Mouse (Mus musculus) fat pad, adult 2 months (tissue): ENCODE results near the gene Tnrc6b.
"Not testable (repeated sequence)": the region's sequence is repeated elsewhere in the genome, so short reads cannot be mapped to it uniquely, and the experiment has no call there.

Experiments
- DNase-seq: peaks from one replicate; pipeline ENCODE4 v3.0.0-alpha.2; 2011; ENCODE audit warnings: low read depth, low spot score; ENCODE audit errors: extremely low read depth

Gene Tnrc6b

GRCm38 (mm10) chr15:80910183-80910582 lies 199.1 kb downstream of the Tnrc6b start:
- DNase-seq, result no peak

GRCm38 (mm10) chr15:80910790-80911531 lies 199.8 kb downstream of the Tnrc6b start:
- DNase-seq, result no peak

- no peak for DNase-seq
Observed at GRCm38 (mm10) chr15:80912175-80912574, 201.1 kb downstream of the Tnrc6b start.

- DNase-seq, result no peak
Observed at GRCm38 (mm10) chr15:80913803-80914202, 202.7 kb downstream of the Tnrc6b start.

- DNase-seq, result no peak
Observed at GRCm38 (mm10) chr15:80915850-80916249, 204.7 kb downstream of the Tnrc6b start.

GRCm38 (mm10) chr15:80916621-80917020 lies 205.5 kb downstream of the Tnrc6b start:
- DNase-seq, result peak; percentile 18

GRCm38 (mm10) chr15:80920346-80920745 lies 209.2 kb downstream of the Tnrc6b start:
- DNase-seq, result no peak

GRCm38 (mm10) chr15:80921781-80922180 lies 210.7 kb downstream of the Tnrc6b start:
- DNase-seq, result no peak

- no peak for DNase-seq
Observed at GRCm38 (mm10) chr15:80924211-80924610, 213.1 kb downstream of the Tnrc6b start.

- DNase-seq, result no peak
Observed at GRCm38 (mm10) chr15:80928811-80929355, 217.8 kb downstream of the Tnrc6b start.

- no peak for DNase-seq
Observed at GRCm38 (mm10) chr15:80930048-80930571, 219.0 kb downstream of the Tnrc6b start.

- DNase-seq, result not testable (repeated sequence)
Observed at GRCm38 (mm10) chr15:80930676-80931320, 219.7 kb downstream of the Tnrc6b start.

GRCm38 (mm10) chr15:80931345-80931960 lies 220.3 kb downstream of the Tnrc6b start:
- no peak for DNase-seq

GRCm38 (mm10) chr15:80934841-80935240 lies 223.7 kb downstream of the Tnrc6b start:
- DNase-seq, result no peak

GRCm38 (mm10) chr15:80936686-80937085 lies 225.6 kb downstream of the Tnrc6b start:
- DNase-seq, result no peak

GRCm38 (mm10) chr15:80938615-80939014 lies 227.5 kb downstream of the Tnrc6b start:
- DNase-seq, result no peak

GRCm38 (mm10) chr15:80939401-80939800 lies 228.3 kb downstream of the Tnrc6b start:
- DNase-seq, result no peak

GRCm38 (mm10) chr15:80941468-80942040 lies 230.4 kb downstream of the Tnrc6b start:
- DNase-seq, result no peak

- no peak for DNase-seq
Observed at GRCm38 (mm10) chr15:80945851-80946250, 234.7 kb downstream of the Tnrc6b start.

GRCm38 (mm10) chr15:80948145-80949135 lies 237.3 kb downstream of the Tnrc6b start, which contains the start of gene Adsl:
Gene Adsl, plus strand, starts transcription at chr15:80948490.
- no peak for DNase-seq
